Mouse (Mus musculus) subcutaneous adipose tissue, adult 2 months (tissue): ENCODE data around the gene Stra6. TPM values are rescaled to one million over a fixed set of nuclear protein-coding genes. Genes with fewer than 3 reads are reported as not detected.

ENCODE experiments used
- polyA plus RNA-seq: library from polyadenylated mRNA; depleted of rRNA; stranded (reverse); fragments of >200 nt; gene quantifications from 2 replicates; pipeline ENCODE4 v1.2.3, GENCODE M21; 2012; ENCODE audit warnings: low replicate concordance; rRNA removed

The Stra6 gene
- polyA plus RNA-seq: 0.06 and 110 TPM in 2 replicates

DNA sequence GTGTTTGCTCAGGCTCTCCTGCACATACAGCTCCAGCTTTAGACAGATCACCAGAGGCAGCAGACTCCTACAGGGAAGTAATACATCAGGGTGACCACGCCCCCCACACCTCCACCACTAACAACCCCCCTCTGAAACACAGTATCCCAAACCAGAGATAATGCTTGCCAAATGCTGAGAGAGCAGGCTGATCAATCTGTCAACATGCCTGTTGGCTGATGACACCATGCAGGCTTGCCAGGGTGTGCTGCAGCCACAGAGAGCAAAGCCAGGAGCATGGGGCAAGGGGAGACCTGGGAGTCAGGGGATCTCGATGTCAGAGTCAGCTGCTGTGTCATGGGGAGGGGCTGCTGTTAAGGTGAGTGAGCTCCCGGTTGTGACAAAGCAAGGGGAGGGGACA lies at the start of gene Stra6:
Stra6 (plus strand) TSS at position 258 of the 400 bp plus-strand sequence.

DNA sequence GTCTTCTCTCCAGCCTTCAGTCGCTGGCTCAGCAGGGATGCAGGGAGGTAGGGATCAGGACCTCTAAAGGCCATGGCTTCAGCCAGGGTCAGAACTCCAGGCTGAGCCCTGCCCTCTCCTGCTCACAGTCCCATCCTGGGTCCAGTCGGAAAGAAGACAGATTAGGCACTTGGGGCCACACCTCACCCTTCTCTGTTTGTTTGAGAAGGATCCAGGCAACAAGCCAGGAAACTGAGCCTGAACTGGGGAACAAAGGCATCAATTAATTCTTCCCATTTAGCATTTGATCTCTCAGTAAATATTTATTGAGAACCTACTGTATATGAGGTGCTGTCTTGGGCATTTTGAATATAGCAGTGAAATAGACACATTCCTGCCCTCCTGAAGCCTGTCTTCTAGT lies 55.1 kb downstream of the Stra6 start, which contains the start of gene Ccdc33:
Ccdc33 (minus strand) TSS at position 153 of the 400 bp plus-strand sequence.

Other genes with a start within 250 kb of the Stra6 start
- gene Arid3b, start 227.0 kb upstream of the Stra6 start, polyA plus RNA-seq: 5.8 and 8.3 TPM in 2 replicates
- gene Ubl7, start 152.8 kb upstream of the Stra6 start, polyA plus RNA-seq: 126 and 150 TPM in 2 replicates
- gene Sema7a, start 123.7 kb upstream of the Stra6 start, polyA plus RNA-seq: 31.7 and 49.2 TPM in 2 replicates
- gene Cyp11a1, start 57.4 kb upstream of the Stra6 start, polyA plus RNA-seq: 0.14 and 0.49 TPM in 2 replicates
- 1.1 TPM in 1 of 2 replicates, not detected in the other for gene Ccdc33, start 55.0 kb downstream of the Stra6 start, polyA plus RNA-seq
- 231 and 539 TPM in 2 replicates for gene Islr, start 140.5 kb downstream of the Stra6 start, polyA plus RNA-seq
- gene Islr2, start 140.5 kb downstream of the Stra6 start, polyA plus RNA-seq: 4.6 and 8.8 TPM in 2 replicates
- gene Pml, start 186.0 kb downstream of the Stra6 start, polyA plus RNA-seq: 25.0 and 40.9 TPM in 2 replicates
- gene Stoml1, start 189.4 kb downstream of the Stra6 start, polyA plus RNA-seq: 49.1 and 58.5 TPM in 2 replicates
- gene Loxl1, start 249.4 kb downstream of the Stra6 start, polyA plus RNA-seq: 130 and 187 TPM in 2 replicates